Mouse (Mus musculus) right cerebral cortex, postnatal 10 days (tissue): ENCODE results near the gene Pnma1.

Experiments used
- DNase-seq, 2 experiments: peaks; one replicate each; pipeline ENCODE4 v3.0.0; 2021; ENCODE audit warnings: low spot score in 2 of 2

The Pnma1 gene

DNA sequence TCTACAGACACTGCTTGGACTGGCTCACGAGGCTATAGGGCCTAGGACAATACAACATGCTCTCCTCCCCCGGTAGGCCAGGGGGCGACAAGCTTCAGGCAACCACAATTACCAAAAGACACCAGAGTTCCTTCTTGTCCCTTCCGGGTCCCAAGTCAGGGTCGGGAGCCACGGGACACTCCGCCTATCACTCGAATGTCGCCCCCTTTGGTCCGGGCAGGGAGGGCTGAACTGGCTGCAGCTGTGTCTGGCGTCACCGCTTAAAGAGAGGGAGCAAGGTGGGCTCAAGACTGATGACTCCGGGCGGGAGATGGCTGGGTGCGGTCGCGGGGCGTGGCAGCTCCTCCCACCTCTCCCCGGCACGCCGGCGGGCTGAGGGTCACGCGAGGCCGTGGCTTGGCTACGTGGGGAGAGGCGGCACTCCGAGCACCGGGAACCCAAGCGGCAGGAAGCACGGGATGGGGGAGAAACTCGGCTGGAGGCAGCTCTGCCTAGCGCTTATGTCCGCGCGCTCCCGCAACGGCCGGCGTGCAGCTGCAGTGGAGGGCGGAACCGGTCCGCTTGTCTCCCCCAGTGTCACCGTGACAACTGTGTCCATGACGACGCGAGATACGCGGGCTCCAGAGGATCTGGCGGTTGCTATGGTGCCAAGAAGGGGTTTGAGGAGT lies at the start of gene Pnma1:
Pnma1 (minus strand) TSS at position 536 of the 668 bp plus-strand sequence.
- peak; percentile 94 to 95 for DNase-seq

DNA sequence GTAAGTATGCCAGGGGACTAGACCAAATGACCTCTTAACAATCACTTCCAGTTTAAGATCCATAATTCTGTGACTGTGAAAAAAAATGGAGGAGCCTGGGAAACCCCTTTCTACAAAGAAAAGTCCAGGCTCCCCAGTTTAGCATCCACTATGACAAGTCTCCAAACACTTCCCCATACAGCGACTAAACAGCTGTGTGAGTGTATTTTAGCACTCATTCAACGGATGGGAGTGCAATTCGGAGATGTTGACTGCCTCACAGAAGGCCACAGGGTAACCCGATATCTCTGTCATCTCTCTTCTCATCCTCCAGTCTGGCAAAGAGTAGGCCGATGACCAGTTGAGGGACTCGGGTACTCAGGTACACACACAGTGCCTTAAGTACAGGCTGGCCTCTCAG lies 46.9 kb upstream of the Pnma1 start:
- DNase-seq, result no peak

DNA sequence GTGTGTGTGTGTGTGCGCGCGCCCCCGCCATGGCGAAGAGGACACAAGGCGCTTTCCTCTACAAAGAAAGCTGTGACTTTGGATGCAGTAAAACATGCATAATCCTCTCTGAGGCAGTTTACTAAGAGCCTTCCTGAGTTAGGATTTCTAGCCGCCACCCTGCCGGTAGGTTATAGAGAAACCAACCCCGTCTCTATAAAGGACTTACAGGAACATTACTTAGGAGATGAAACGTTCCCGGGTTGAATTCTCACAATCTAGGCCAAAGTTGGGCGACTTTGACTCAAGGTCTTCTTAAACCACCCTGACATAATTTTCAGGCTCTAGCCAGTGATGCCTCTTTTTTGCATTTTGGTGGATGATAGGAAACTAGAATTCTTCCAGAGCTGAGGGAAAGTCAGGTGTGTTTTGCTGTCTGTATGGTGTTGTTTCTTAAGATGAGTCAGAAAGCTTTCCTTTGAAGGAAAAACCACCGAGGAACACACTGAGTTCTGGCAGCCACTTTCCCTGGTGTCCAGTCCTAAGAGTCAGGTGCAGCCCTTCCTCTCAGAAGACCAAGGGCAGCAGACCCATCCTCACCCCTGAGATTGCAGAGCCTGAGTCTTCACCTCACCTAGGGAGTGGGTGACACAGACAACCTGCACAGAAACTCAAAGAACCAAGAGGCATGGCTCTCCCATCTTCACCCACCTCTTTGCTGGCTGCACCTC lies 46.3 kb upstream of the Pnma1 start:
- no peak for DNase-seq

DNA sequence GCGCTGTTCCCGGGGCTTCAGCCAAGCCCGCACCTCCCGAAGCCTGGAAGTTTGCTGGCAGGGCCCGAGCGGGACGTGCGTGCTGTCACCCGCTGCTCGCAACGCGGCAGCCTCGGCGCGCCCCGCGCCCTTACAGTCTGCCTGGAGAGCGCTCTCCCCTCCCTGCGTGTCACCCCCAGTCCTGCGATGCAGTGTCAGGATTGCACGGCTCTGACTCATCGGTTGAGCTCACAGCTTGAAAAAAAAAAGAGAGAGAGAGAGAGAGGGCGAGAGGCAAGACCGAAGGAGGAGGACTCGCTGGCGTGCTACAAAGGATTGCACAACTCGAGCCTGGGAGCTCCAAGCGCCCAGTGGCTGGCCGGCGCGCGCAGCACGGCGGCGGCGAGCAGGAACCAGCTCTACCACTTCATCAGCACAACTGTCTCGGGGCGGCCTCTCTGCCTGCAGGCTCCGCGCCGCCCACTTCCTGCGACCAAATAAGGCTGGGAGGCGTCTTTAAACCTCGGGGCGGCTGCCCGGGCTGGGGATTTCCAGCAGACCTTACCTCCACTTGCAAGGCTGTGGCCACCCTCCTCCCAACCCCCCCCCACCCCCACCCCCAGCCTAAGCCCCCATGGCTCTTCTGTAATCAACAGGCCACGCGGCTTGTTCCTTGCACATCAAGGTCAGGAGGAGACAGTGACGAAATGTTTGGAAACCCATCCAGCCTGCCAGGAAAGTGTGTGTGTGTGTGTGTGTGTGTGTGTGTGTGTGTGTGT lies 45.5 kb upstream of the Pnma1 start:
- DNase-seq, result peak; percentile 93 to 95

DNA sequence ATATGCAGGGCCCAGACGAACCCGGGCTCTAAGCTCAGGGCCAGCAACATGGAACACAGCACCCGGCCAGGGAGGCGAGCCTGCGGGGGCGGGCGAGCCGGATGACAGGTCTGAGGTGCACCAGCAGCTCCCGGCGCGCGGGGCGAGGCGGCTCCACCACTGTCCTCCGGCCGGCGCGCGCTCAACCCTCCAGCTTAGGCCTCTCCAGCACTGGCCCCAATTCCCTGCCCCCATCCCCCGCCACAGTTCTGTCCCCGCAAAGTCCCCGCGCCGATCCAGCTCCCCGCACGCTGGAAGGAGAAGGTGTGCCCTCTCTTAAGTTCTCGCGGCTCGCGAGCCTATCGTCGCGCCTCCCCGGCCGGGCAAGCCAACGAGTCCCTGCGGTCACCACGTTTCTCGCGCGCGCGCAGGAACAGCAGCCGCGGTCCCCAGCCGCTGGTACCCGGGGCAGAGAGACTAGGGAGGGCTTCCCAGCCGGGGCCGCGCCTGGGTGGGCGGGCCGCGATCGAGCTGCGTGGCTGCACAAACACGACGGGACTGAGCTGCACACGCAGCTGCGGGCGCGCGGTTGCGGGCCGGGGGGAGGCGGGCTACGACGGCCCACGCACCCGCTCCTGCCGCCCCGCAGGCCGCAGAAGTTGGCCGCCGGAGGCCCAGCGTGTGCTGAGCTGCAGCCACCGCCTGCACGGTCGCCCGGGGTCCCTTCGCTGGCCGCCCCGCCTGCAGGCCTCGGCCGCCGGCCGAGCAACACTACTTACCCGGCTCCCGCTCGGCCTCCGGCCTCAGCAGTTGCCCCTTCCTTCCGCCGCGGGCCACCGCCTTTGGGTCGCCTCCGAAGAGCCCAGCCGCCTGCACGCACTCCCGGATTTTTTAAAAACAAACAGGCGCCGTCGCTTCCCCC lies 44.7 kb upstream of the Pnma1 start:
- peak; percentile 80 to 82 for DNase-seq

DNA sequence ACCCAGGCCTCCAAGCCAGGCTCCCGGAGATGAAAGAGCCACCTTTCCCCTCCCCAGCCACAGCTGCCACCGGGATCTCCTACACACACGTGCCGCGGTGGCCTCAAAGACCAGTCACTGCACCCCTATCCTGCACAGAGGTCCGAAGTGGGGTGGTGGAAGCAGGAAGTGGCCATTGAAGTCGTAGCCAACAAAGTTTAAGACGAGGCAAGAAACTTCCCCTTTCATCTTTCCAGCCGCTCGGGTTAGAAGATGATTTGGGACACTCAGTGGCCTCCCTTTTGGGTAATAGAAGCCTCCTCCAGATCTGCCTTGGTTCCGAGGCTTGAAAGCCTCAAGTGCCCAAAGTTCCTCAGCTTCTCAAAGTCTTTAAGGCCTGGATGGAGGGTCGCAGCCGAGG lies 44.0 kb upstream of the Pnma1 start:
- DNase-seq, result peak in 1 of 2 experiments; percentile 34

DNA sequence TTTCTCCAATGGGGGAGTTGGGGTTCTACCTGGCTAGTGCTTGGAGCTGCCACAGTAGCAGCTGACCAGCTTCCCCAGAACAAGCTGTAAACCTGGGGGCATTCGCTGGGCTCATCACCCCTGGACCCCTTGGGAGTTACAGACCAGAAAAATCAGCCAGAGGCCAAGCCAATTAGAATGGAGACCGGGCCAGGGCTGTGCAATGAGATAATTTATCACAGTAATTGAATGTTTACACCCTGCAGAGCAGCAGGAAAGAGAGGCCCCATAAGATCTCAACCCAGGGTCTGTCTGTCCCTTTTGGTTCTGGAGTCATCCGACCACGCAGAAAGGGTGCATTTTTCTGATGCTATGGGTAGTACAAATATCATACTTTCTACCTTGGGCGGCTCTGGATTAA lies 43.5 kb upstream of the Pnma1 start:
- no peak for DNase-seq

DNA sequence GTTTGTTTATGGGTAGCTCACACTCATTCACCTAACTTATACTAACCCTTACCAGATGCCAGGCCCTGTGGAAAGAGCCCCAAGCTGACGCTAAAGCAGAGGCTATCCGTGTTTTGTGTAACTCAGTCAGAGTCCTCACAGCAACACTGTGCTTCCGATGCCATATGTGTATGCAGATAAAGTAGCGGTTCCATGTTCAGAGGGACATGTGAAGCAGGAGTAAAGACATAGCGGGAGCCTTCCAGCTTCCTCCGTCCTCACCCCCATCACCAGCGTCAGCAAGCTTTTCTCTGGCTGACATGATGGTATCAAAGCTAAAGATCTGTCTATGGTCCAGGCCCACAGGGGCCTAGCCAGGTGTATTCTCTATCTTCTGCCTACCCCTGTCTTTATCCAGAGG lies 42.9 kb upstream of the Pnma1 start:
- no peak for DNase-seq

DNA sequence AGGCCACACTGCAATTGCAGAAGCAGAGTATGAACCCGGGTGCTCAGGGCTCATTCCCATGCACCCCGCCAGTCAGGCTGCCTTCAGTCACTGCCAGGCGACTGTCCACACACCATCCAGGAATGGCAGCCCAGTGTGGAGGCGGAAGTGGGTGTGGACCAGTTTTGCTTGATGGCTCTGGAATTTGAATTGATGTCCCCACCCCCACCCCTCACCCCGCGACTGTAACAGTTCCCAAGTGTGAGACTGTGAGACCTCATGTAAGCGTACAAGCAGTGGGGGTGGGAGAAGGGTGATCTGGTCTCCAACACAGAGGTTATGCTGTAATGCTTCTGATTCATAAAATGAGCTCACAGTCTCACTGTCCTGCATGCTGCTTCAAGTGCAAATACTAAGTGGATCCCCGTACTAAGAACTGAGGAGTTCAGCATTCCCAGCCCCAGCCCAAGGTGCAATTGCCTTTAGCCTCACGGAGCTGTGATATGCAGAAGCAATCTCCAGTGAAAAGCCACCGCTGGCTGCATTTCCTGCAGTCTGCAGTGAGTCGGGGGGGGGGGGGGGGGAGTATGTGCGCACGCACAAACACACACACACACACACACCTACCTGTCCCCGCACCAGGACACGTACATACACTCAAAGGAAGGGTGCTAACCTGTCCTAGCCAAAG lies 42.0 kb upstream of the Pnma1 start:
- no peak for DNase-seq

DNA sequence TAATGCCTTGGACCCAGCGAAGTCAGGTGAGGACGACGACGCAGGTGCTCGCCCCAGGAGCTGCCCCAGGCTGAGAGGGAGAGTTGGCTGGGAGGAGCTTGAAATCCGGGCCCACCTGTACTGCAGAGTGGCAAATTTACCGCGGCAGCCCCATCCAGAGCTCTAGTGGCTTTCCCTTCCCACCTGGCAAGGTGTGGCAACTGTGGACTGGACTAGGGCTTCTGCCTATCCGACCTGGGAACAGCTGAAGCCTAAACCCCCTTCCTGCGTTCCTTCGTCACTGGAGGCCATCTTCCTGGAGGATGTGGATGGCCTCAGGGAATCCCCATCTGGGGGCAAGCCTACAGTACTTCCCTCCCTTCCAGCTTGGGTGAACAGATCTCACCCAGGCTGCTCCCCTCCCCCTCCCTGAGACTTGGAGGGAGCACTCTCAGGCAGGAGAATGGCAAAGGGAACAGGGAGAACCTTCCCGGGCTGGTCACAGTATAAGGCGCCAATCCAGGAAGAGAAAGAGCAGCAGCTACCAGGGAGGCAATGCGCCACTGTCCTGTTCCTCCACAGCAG lies 40.7 kb upstream of the Pnma1 start:
- DNase-seq, result no peak

DNA sequence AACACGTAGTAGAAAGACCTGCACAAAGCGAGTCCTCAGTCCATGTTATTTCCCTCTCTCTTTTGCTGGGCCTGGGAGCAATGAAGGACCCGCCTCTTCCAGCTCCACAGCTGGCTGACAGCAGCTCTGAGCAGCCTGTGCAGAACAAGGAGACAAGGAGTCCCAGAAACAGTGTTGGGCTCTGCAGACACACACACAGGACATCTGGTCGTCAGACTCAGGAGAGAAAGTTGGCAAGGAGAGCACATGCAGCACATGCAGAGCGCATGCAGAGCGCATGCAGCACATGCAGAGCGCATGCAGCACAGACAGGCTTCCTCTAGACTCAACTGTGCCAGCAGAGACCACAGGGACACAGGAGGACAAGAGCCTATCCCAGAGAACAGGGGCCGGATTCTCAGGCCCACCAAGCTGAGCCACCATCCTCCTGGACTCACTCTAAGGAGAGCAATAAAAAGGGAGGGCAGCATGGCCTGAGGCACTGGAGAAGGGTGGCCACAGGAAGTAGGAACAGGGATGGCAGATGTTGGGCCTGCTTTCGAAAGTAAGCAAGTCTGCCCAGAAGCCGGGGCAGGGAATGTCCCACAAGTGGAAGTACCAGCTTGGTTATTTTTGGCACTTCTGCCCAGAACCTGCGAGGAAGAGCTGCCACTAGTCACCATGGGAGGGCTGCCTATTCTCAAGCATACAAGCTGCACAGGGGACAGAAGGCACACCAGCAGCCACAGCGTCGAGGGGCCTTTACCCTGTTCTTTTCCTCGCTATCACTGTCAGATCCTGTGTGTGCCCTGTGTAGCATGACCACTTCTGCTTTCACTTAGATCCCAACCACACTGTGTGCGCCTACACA lies 39.7 kb upstream of the Pnma1 start:
- DNase-seq, result peak; percentile 38 to 43

DNA sequence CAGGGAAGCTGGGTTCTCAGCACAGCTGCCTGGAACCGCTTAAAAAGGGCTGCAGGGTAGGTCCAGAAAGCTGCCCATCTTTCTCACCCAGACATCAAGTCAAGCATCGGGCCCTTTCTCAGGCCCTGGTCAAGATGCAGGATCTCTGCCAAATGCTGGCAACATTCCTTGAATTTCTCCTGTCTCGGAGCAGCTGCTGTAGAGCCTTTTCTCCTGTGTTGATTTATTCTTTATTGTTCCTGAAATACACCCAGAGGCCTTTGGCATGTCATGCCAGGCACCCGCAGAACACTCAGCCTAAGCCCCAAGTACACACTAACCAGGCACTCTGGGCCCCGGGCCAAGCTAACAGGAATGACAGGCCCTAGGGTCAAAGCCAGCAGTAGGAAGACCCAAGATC lies 38.7 kb upstream of the Pnma1 start:
- peak; percentile 65 to 73 for DNase-seq

DNA sequence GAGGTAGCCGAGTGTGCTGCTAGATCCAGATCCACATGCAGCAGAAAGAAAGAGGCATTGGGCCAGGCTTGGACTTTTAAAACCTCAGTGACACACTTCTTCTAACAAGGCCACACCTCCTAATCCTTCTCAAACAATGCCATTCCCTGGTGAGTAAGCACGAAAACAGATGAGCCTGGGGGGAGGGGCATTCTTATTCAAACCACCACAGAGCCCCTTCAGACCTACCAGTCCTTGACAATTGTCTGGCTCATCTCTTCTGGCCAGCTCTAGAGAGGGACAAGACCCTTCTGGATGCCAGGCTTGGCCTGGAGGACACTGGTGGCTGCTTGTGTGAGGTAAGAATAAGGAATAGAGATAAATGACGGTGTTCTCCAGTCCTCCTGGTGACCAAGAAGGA lies 38.2 kb upstream of the Pnma1 start:
- DNase-seq, result no peak

DNA sequence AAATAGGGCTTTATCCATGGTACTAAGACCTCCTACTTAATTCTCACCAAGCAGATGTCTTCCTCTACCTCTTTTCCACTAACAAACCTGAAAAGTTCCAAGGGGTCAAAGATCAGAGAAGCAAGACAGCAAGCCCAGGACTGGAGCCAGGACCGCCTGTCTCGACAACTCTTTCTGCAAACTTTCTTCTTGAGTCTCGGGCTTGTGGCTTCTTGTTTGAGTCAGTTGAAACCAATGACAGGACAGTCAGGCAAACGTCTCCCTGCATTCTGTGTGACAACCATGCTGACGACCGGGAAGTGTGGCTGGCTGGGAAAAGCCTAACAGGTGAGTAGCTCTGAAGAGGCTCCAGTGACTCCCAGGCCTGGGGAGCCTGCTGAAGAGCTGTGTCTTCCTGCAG lies 37.3 kb upstream of the Pnma1 start:
- no peak for DNase-seq

DNA sequence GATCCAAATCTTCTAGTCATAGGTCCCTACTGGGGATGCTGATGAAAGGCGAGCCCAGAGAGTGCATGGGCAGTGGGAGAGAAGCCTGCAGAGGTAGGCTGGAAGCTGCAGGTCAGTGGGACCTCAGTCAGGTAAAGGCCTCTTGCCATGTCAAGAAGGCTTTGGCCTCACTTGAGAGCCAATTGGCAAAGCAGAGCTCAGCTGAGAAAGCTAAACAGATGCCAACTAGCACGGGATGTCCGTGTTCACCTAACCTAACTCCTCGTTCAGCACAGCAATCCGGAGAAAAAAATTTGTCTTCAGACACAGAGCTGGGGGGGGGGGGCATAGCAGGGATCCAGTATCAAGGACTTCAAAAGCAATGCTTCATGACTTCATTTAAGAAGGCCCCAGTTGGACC lies 36.7 kb upstream of the Pnma1 start:
- DNase-seq, result no peak

DNA sequence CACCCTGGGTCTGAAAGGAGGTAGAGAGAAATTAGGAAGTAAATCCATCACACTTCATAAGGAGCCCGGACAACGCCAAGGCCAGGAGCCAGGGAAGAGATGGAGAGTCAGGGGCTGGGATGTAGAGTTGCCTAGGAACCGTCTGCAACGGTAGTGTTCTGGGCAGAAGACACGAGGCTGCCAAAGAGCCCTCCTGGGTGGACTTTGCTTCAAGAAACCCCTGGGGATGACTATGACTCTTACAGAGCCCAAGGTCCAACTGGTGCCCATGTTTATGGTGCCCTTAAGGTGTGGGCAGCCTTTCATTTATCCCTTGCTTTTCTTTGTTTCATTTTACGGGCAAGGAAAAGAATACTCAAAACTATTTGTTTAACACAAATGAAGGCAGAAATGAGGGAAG lies 33.7 kb upstream of the Pnma1 start:
- DNase-seq, result no peak

DNA sequence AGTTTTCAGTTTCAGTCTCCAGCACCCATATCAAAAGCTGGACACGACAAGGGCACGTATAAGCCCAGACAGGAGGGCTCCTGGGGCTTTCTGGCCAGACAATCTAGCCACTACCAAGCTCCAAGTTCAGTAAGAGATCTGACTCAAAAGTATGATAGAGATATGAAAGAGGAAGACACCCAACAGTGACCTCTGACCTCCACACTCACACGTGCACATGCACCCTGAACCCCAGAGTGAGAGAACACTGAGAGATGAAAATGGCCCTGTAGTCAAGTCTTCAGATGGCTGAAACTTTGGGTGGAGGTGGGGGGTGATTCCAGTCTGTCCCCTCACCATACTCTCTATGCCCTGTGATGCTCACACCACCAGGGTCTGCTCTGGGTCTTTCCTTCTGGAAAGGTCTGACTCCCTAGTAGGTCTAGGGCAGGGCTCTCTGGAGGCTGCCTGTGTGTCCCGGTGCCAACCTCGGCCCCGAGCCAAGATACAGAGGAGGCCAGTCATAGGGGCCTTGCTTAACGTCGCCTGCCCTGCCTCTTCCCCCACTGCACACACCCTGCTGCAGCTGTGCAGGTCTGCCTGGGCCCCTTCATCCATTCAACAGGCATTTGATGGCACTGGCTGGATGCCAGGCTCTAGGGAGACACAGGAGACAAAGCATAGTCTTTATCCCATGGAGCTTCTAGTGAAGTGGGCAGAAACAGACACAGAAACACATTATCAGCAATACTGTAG lies 32.6 kb upstream of the Pnma1 start:
- DNase-seq, result peak; percentile 78 to 81

DNA sequence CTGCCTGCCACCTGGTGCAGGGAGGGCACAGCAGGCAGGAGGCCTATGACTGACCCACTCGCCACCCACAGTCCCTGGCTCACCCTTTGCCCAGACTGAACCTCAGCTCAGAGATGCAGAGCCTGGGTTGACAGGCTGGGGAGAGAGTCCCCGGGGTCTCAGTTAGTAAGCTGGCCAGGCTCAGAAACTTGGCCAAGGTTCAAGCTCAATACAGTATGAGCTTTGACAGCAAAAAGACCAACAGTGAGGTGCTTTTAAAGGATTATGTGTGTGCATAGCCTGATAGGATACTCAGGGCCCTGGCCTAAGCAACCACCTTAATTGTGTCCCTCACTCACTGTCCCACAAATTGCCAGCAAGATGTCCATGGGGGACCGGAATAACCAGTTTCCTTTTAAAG lies 31.8 kb upstream of the Pnma1 start:
- DNase-seq, result no peak
